Mouse (Mus musculus): ENCODE measurements around the gene Pms2.
A peak's percentile ranks its signal among the peaks of the same experiment; 100 is the strongest.

The Pms2 gene

GRCm38 (mm10) chr5:143933414-143933813, 23.6 kb downstream of the Pms2 start:
- DNase-seq, result peak; percentile 25 to 31

GRCm38 (mm10) chr5:143933875-143934274, 24.1 kb downstream of the Pms2 start:
- DNase-seq, result peak in 1 of 2 experiments; percentile 9

GRCm38 (mm10) chr5:143936156-143936555, 26.4 kb downstream of the Pms2 start:
- DNase-seq, result no peak

GRCm38 (mm10) chr5:143941588-143941987, 31.8 kb downstream of the Pms2 start:
- no peak for DNase-seq

- peak; percentile 20 to 27 for DNase-seq
Observed at GRCm38 (mm10) chr5:143943231-143944125, 33.7 kb downstream of the Pms2 start.

- no peak for DNase-seq
Observed at GRCm38 (mm10) chr5:143948361-143948760, 38.6 kb downstream of the Pms2 start.

- no peak for DNase-seq
Observed at GRCm38 (mm10) chr5:143950016-143950415, 40.3 kb downstream of the Pms2 start.

- DNase-seq, result no peak
Observed at GRCm38 (mm10) chr5:143957101-143957500, 47.3 kb downstream of the Pms2 start.

GRCm38 (mm10) chr5:143959551-143959950, 49.8 kb downstream of the Pms2 start:
- no peak for DNase-seq

GRCm38 (mm10) chr5:143961176-143961575, 51.4 kb downstream of the Pms2 start:
- no peak for DNase-seq

GRCm38 (mm10) chr5:143965586-143966345, 56.0 kb downstream of the Pms2 start:
- no peak for DNase-seq

GRCm38 (mm10) chr5:143966671-143967070, 56.9 kb downstream of the Pms2 start:
- DNase-seq, result no peak

GRCm38 (mm10) chr5:143972628-143973027, 62.9 kb downstream of the Pms2 start:
- no peak for DNase-seq

GRCm38 (mm10) chr5:143974931-143975630, 65.3 kb downstream of the Pms2 start:
- peak; percentile 82 to 84 for DNase-seq

GRCm38 (mm10) chr5:143975631-143975933, 65.8 kb downstream of the Pms2 start:
- DNase-seq, result no peak

GRCm38 (mm10) chr5:143976232-143976631, 66.5 kb downstream of the Pms2 start:
- no peak for DNase-seq

- DNase-seq, result no peak
Observed at GRCm38 (mm10) chr5:143976726-143977431, 67.1 kb downstream of the Pms2 start.

GRCm38 (mm10) chr5:143980858-143981257, 71.1 kb downstream of the Pms2 start:
- DNase-seq, result peak; percentile 44

GRCm38 (mm10) chr5:143982361-143982760, 72.6 kb downstream of the Pms2 start:
- no peak for DNase-seq

All from cerebellum, postnatal 10 days (tissue).